ENCODE assay signal across 23 mouse cellular contexts in genomic region chr2:29006455-29007034, GRCm38 (mm10). TPM values are rescaled to one million over a fixed set of nuclear protein-coding genes. Genes with fewer than 3 reads are reported as not detected.
DNase-seq lines count a peak whose midpoint lies in the region; ATAC-seq lines count a peak whose summit lies in the region.
"Had no signal": no experiment of that assay in that cellular context is flagged by ENCODE, and none has a peak within 500 bp of the region (broad histone marks: within the 10 kb centered on the region; RNA-seq: fewer than 3 reads in every experiment).

No protein-coding gene starts in this region.

- H3K4me2 ChIP-seq in forebrain, embryonic 11.5 days (ENCODE audit: low read depth, low read length, severe bottlenecking), result no peak overlapping the region
- H3K4me2 ChIP-seq in midbrain, embryonic 11.5 days, result no peak overlapping the region
- peak overlapping the region; percentile 17; the same call in 1 of the 2 replicates for H3K4me2 ChIP-seq in forebrain, embryonic 12.5 days
- H3K4me2 ChIP-seq: embryonic facial prominence, embryonic 13.5 days; liver, embryonic 13.5 days; midbrain, embryonic 15.5 days had no signal

- H3K27ac ChIP-seq in forebrain, embryonic 11.5 days (ENCODE audit: low read depth, low read length), result no peak overlapping the region
- H3K27ac ChIP-seq in forebrain, embryonic 10.5 days, result no peak overlapping the region
- H3K27ac ChIP-seq in midbrain, embryonic 11.5 days (ENCODE audit: low read depth, low read length), result no peak overlapping the region
- no peak overlapping the region for H3K27ac ChIP-seq in midbrain, embryonic 10.5 days (replicated peaks)
- H3K27ac ChIP-seq in forebrain, embryonic 12.5 days, result no peak overlapping the region
- H3K27ac ChIP-seq: embryonic facial prominence, embryonic 13.5 days; heart, embryonic 10.5 days; kidney, postnatal 0 days; layer of hippocampus, adult 2 months; liver, embryonic 13.5 days; midbrain, embryonic 15.5 days had no signal

- peaks cover 5% of the 10 kb centered on the region for H3K4me1 ChIP-seq in forebrain, embryonic 11.5 days (replicated peaks; ENCODE audit: control insufficient read depth, insufficient read depth, low read length)
- H3K4me1 ChIP-seq in forebrain, embryonic 10.5 days, result peaks cover 44% of the 10 kb centered on the region
- H3K4me1 ChIP-seq in midbrain, embryonic 11.5 days (ENCODE audit: control insufficient read depth, insufficient read depth, low read length), result peaks cover 17% of the 10 kb centered on the region
- peaks cover 56% of the 10 kb centered on the region for H3K4me1 ChIP-seq in midbrain, embryonic 10.5 days
- H3K4me1 ChIP-seq in forebrain, embryonic 12.5 days, result peaks cover 46% of the 10 kb centered on the region
- H3K4me1 ChIP-seq: liver, embryonic 13.5 days had no signal

- peak; percentile 65 for DNase-seq in forebrain, embryonic 11.5 days (ENCODE audit: low spot score)
- DNase-seq in forebrain, embryonic 10.5 days (ENCODE audit: extremely low spot score, low spot score), result no peak
- DNase-seq in midbrain, embryonic 11.5 days (ENCODE audit: low spot score, missing footprints), result peak; percentile 82
- no peak for DNase-seq in midbrain, embryonic 10.5 days (ENCODE audit: low spot score)
- peak; percentile 15 for DNase-seq in retina, embryonic 14.5 days (ENCODE audit: low spot score)
- no peak for DNase-seq in kidney, postnatal 14 days
- DNase-seq: adrenal gland, postnatal 14 days; cerebellum, adult 8-10 months; cerebellum, postnatal 36 days; embryo, embryonic 11 days; gastrocnemius, postnatal 10 days; kidney, adult 2 months; liver, embryonic 13.5 days; lung, adult 2 months; lung, postnatal 14 days; thymus, postnatal 25 days had no signal

- H3K4me3 ChIP-seq in forebrain, embryonic 11.5 days (ENCODE audit: low read depth, low read length), result no peak overlapping the region
- no peak overlapping the region for H3K4me3 ChIP-seq in forebrain, embryonic 10.5 days
- H3K4me3 ChIP-seq in midbrain, embryonic 11.5 days (ENCODE audit: low read depth, low read length), result no peak overlapping the region
- no peak overlapping the region for H3K4me3 ChIP-seq in midbrain, embryonic 10.5 days
- H3K4me3 ChIP-seq in forebrain, embryonic 12.5 days (replicated peaks), result no peak overlapping the region
- H3K4me3 ChIP-seq: embryonic facial prominence, embryonic 13.5 days; erythroblast, embryonic 14.5 days; heart, embryonic 10.5 days; layer of hippocampus, adult 2 months; liver, embryonic 13.5 days; midbrain, embryonic 15.5 days had no signal

- H3K27me3 ChIP-seq in forebrain, embryonic 11.5 days (ENCODE audit: control insufficient read depth, insufficient read depth, low read length), result peaks cover 86% of the 10 kb centered on the region
- H3K27me3 ChIP-seq in forebrain, embryonic 10.5 days (ENCODE audit: poor library complexity, severe bottlenecking), result peaks cover 100% of the 10 kb centered on the region
- H3K27me3 ChIP-seq in midbrain, embryonic 11.5 days (ENCODE audit: control insufficient read depth, insufficient read depth, low read length), result no peaks in the 10 kb centered on the region; the same call in 1 of the 2 replicates
- H3K27me3 ChIP-seq in midbrain, embryonic 10.5 days (ENCODE audit: low read depth, poor library complexity, severe bottlenecking), result peaks cover 99% of the 10 kb centered on the region
- H3K27me3 ChIP-seq in forebrain, embryonic 12.5 days, result peaks cover 97% of the 10 kb centered on the region

- WGBS in forebrain, embryonic 11.5 days, result 14% methylated on average over 13 of the region's 13 CpGs
- WGBS in forebrain, embryonic 10.5 days, result 23% methylated on average over 13 of the region's 13 CpGs
- WGBS in midbrain, embryonic 11.5 days, result 40% methylated on average over 13 of the region's 13 CpGs
- 44% methylated on average over 13 of the region's 13 CpGs for WGBS in midbrain, embryonic 10.5 days
- 10% methylated on average over 13 of the region's 13 CpGs for WGBS in forebrain, embryonic 12.5 days

- H3K9ac ChIP-seq in forebrain, embryonic 11.5 days (ENCODE audit: low read length), result no peak overlapping the region
- H3K9ac ChIP-seq in midbrain, embryonic 11.5 days (ENCODE audit: low read length), result no peak overlapping the region
- H3K9ac ChIP-seq in forebrain, embryonic 12.5 days, result no peak overlapping the region
- H3K9ac ChIP-seq: embryonic facial prominence, embryonic 13.5 days; liver, embryonic 13.5 days; midbrain, embryonic 15.5 days had no signal

- H3K36me3 ChIP-seq in forebrain, embryonic 11.5 days (ENCODE audit: control insufficient read depth, insufficient read depth, low read length), result no peaks in the 10 kb centered on the region
- no peaks in the 10 kb centered on the region for H3K36me3 ChIP-seq in forebrain, embryonic 10.5 days (replicated peaks)
- no peaks in the 10 kb centered on the region for H3K36me3 ChIP-seq in midbrain, embryonic 11.5 days (ENCODE audit: control insufficient read depth, insufficient read depth, low read length)
- H3K36me3 ChIP-seq in midbrain, embryonic 10.5 days, result no peaks in the 10 kb centered on the region
- H3K36me3 ChIP-seq in forebrain, embryonic 12.5 days (replicated peaks), result no peaks in the 10 kb centered on the region
- H3K36me3 ChIP-seq: embryonic facial prominence, embryonic 13.5 days; heart, embryonic 10.5 days; liver, embryonic 13.5 days; midbrain, embryonic 15.5 days had no signal

- H3K9me3 ChIP-seq in forebrain, embryonic 11.5 days (ENCODE audit: control insufficient read depth, low read length), result no peaks in the 10 kb centered on the region
- no peaks in the 10 kb centered on the region for H3K9me3 ChIP-seq in forebrain, embryonic 10.5 days
- no peaks in the 10 kb centered on the region for H3K9me3 ChIP-seq in midbrain, embryonic 11.5 days (ENCODE audit: control insufficient read depth, low read length)
- H3K9me3 ChIP-seq in midbrain, embryonic 10.5 days (replicated peaks), result no peaks in the 10 kb centered on the region
- H3K9me3 ChIP-seq in forebrain, embryonic 12.5 days, result no peaks in the 10 kb centered on the region
- H3K9me3 ChIP-seq: embryonic facial prominence, embryonic 13.5 days; heart, embryonic 10.5 days; liver, embryonic 13.5 days; midbrain, embryonic 15.5 days had no signal

- ATAC-seq in forebrain, embryonic 11.5 days (replicated peaks; ENCODE audit: low FRiP score), result no peak
- ATAC-seq in midbrain, embryonic 11.5 days (ENCODE audit: low FRiP score), result no peak
- peak; percentile 79; the same call in 1 of the 2 replicates for ATAC-seq in forebrain, embryonic 12.5 days (ENCODE audit: low FRiP score)
- ATAC-seq: midbrain, embryonic 15.5 days had no signal

RNA-seq across cellular contexts. Expression of gene Cfap77, which starts 48.3 kb away (rescaled TPM):
- polyA plus RNA-seq in forebrain, embryonic 11.5 days (2014; fragmentation: Nextera tagmentation; extraction: Ambion mirVana), result 0.55 and 0.75 TPM in 2 replicates
- polyA plus RNA-seq in forebrain, embryonic 10.5 days (2016; fragmentation: Nextera tagmentation; extraction: Ambion mirVana), result 0.67 and 0.74 TPM in 2 replicates
- polyA plus RNA-seq in midbrain, embryonic 11.5 days (2014; fragmentation: Nextera tagmentation; extraction: Ambion mirVana), result 0.77 and 1.2 TPM in 2 replicates
- polyA plus RNA-seq in midbrain, embryonic 10.5 days (2016; fragmentation: Nextera tagmentation; extraction: Ambion mirVana), result 1.0 and 2.4 TPM in 2 replicates
- polyA plus RNA-seq in forebrain, embryonic 12.5 days (2016; fragmentation: Nextera tagmentation; extraction: Ambion mirVana), result 0.19 and 0.26 TPM in 2 replicates
- polyA plus RNA-seq: erythroblast, embryonic 14.5 days had no signal

RNA-seq across cellular contexts. Expression of gene Ttf1, which starts 53.5 kb away (rescaled TPM):
- polyA plus RNA-seq in forebrain, embryonic 11.5 days (2014; fragmentation: Nextera tagmentation; extraction: Ambion mirVana), result 13.6 and 14.7 TPM in 2 replicates
- polyA plus RNA-seq in forebrain, embryonic 10.5 days (2016; fragmentation: Nextera tagmentation; extraction: Ambion mirVana), result 11.4 and 13.6 TPM in 2 replicates
- polyA plus RNA-seq in midbrain, embryonic 11.5 days (2014; fragmentation: Nextera tagmentation; extraction: Ambion mirVana), result 11.4 and 13.8 TPM in 2 replicates
- polyA plus RNA-seq in midbrain, embryonic 10.5 days (2016; fragmentation: Nextera tagmentation; extraction: Ambion mirVana), result 11.9 and 12.6 TPM in 2 replicates
- 10.9 and 12.5 TPM in 2 replicates for polyA plus RNA-seq in forebrain, embryonic 12.5 days (2016; fragmentation: Nextera tagmentation; extraction: Ambion mirVana)

Comparison
In these comparisons a context has a peak if more than half of its experiments do, and no peak if none do; other contexts are left out.
1. DNase-seq: peak in forebrain, embryonic 11.5 days (single experiment), midbrain, embryonic 11.5 days (single experiment) and retina, embryonic 14.5 days (single experiment); none in forebrain, embryonic 10.5 days (single experiment), midbrain, embryonic 10.5 days (single experiment) and kidney, postnatal 14 days (single experiment).